16 mouse cellular contexts compared by ENCODE assay signal in genomic region chr9:22712743-22713142, GRCm38 (mm10).
DNase-seq lines count a peak whose midpoint lies in the region; ATAC-seq and TF ChIP-seq lines count a peak whose summit lies in the region.
"Had no signal": no experiment of that assay in that cellular context is flagged by ENCODE, and none has a peak within 500 bp of the region (broad histone marks: within the 10 kb centered on the region; RNA-seq: fewer than 3 reads in every experiment).

No protein-coding gene starts in this region.

- WGBS in forebrain, embryonic 13.5 days: 71% methylated on average over 3 of the region's 3 CpGs
- WGBS in forebrain, embryonic 16.5 days: 61% methylated on average over 3 of the region's 3 CpGs
- 58% methylated on average over 3 of the region's 3 CpGs for WGBS in hindbrain, embryonic 15.5 days
- WGBS in hindbrain, embryonic 10.5 days: 79% methylated on average over 3 of the region's 3 CpGs
- 49% methylated on average over 3 of the region's 3 CpGs for WGBS in lung, embryonic 16.5 days
- 67% methylated on average over 3 of the region's 3 CpGs for WGBS in lung, adult 2 months
- 56% methylated on average over 3 of the region's 3 CpGs for WGBS in liver, postnatal 0 days (ENCODE audit: insufficient replicate concordance)

- TF ChIP-seq RAD21 in MEL (IDR thresholded peaks at IDR 0.05; ENCODE audit: low read depth, low read length): no peak

- H3K4me2 ChIP-seq in forebrain, embryonic 13.5 days: no peak overlapping the region
- H3K4me2 ChIP-seq in forebrain, embryonic 16.5 days (ENCODE audit: low read length): no peak overlapping the region
- H3K4me2 ChIP-seq in hindbrain, embryonic 15.5 days: no peak overlapping the region
- no peak overlapping the region for H3K4me2 ChIP-seq in lung, embryonic 16.5 days (ENCODE audit: low read depth, low read length)
- no peak overlapping the region for H3K4me2 ChIP-seq in liver, postnatal 0 days (ENCODE audit: low read depth, low read length)
- H3K4me2 ChIP-seq: kidney, embryonic 15.5 days; limb, embryonic 13.5 days; neural tube, embryonic 15.5 days had no signal

- H3K36me3 ChIP-seq in forebrain, embryonic 13.5 days (ENCODE audit: poor library complexity, severe bottlenecking): no peaks in the 10 kb centered on the region
- no peaks in the 10 kb centered on the region for H3K36me3 ChIP-seq in forebrain, embryonic 16.5 days (ENCODE audit: control insufficient read depth, insufficient read depth)
- no peaks in the 10 kb centered on the region for H3K36me3 ChIP-seq in hindbrain, embryonic 15.5 days
- H3K36me3 ChIP-seq in hindbrain, embryonic 10.5 days: no peaks in the 10 kb centered on the region
- H3K36me3 ChIP-seq in lung, embryonic 16.5 days (ENCODE audit: control insufficient read depth, insufficient read depth, low read length): no peaks in the 10 kb centered on the region
- H3K36me3 ChIP-seq in MEL (ENCODE audit: control insufficient read depth in 1 of 2, insufficient read depth in 2 of 2, low read length in 2 of 2): peaks cover 0 to 5% of the 10 kb centered on the region in 2 experiments; a peak in 2 of 4 replicates
- H3K36me3 ChIP-seq in liver, postnatal 0 days (replicated peaks; ENCODE audit: insufficient read depth, low read length): no peaks in the 10 kb centered on the region
- H3K36me3 ChIP-seq: kidney, embryonic 15.5 days; limb, embryonic 13.5 days; neural tube, embryonic 15.5 days had no signal

- H3K27ac ChIP-seq in forebrain, embryonic 13.5 days: no peak overlapping the region
- no peak overlapping the region for H3K27ac ChIP-seq in forebrain, embryonic 16.5 days (ENCODE audit: low read length)
- H3K27ac ChIP-seq in hindbrain, embryonic 15.5 days (replicated peaks): no peak overlapping the region
- no peak overlapping the region for H3K27ac ChIP-seq in hindbrain, embryonic 10.5 days
- H3K27ac ChIP-seq in lung, embryonic 16.5 days (ENCODE audit: low read length): peak overlapping the region; percentile 11; the same call in 1 of the 2 replicates
- no peak overlapping the region for H3K27ac ChIP-seq in MEL (ENCODE audit: control insufficient read depth, low read depth, low read length)
- H3K27ac ChIP-seq in liver, postnatal 0 days (ENCODE audit: low read depth): no peak overlapping the region
- H3K27ac ChIP-seq: kidney, embryonic 15.5 days; limb, embryonic 13.5 days; liver, embryonic 14.5 days; neural tube, embryonic 15.5 days had no signal

- ATAC-seq in forebrain, embryonic 13.5 days: 0 out of 2 replicates have a peak, but pooled peaks have one; percentile 20
- no peak for ATAC-seq in forebrain, embryonic 16.5 days
- ATAC-seq in hindbrain, embryonic 15.5 days (ENCODE audit: low FRiP score, low read depth): peak; percentile 68; the same call in 1 of the 2 replicates
- ATAC-seq in lung, embryonic 16.5 days (ENCODE audit: low read depth): peak; percentile 79
- no peak for ATAC-seq in liver, postnatal 0 days
- ATAC-seq: intestine, embryonic 16.5 days had no signal

- no peak overlapping the region for H3K9ac ChIP-seq in forebrain, embryonic 13.5 days
- no peak overlapping the region for H3K9ac ChIP-seq in forebrain, embryonic 16.5 days (replicated peaks; ENCODE audit: low read depth, low read length)
- H3K9ac ChIP-seq in hindbrain, embryonic 15.5 days: no peak overlapping the region
- no peak overlapping the region for H3K9ac ChIP-seq in lung, embryonic 16.5 days (ENCODE audit: low read length)
- no peak overlapping the region for H3K9ac ChIP-seq in MEL (ENCODE audit: control insufficient read depth, low read depth, low read length, poor library complexity, severe bottlenecking)
- no peak overlapping the region for H3K9ac ChIP-seq in liver, postnatal 0 days (replicated peaks)
- H3K9ac ChIP-seq: kidney, embryonic 15.5 days; limb, embryonic 13.5 days; liver, embryonic 14.5 days; neural tube, embryonic 15.5 days had no signal

- H3K27me3 ChIP-seq in forebrain, embryonic 13.5 days: no peaks in the 10 kb centered on the region
- no peaks in the 10 kb centered on the region for H3K27me3 ChIP-seq in forebrain, embryonic 16.5 days (replicated peaks; ENCODE audit: control insufficient read depth, insufficient read depth, low read length)
- no peaks in the 10 kb centered on the region for H3K27me3 ChIP-seq in hindbrain, embryonic 15.5 days
- H3K27me3 ChIP-seq in hindbrain, embryonic 10.5 days (ENCODE audit: insufficient read depth, poor library complexity, severe bottlenecking): no peaks in the 10 kb centered on the region
- no peaks in the 10 kb centered on the region for H3K27me3 ChIP-seq in lung, embryonic 16.5 days (ENCODE audit: control insufficient read depth, insufficient read depth, low read depth, low read length)
- H3K27me3 ChIP-seq in MEL (ENCODE audit: control insufficient read depth in 1 of 2, insufficient read depth in 2 of 2, low read length in 2 of 2): no peaks in the 10 kb centered on the region
- H3K27me3 ChIP-seq in liver, postnatal 0 days (ENCODE audit: insufficient read depth, low read length): no peaks in the 10 kb centered on the region
- H3K27me3 ChIP-seq: CH12.LX; kidney, embryonic 15.5 days; neural tube, embryonic 15.5 days had no signal

- TF ChIP-seq EP300 in MEL (IDR thresholded peaks at IDR 0.05; ENCODE audit: low read depth in 1 of 2, low read length in 2 of 2): no peak
- TF ChIP-seq EP300 in liver, postnatal 0 days (IDR thresholded peaks at IDR 0.05; ENCODE audit: low read depth): no peak

- no peak for TF ChIP-seq CTCF in lung, adult 2 months (IDR thresholded peaks at IDR 0.05; ENCODE audit: insufficient read depth, low read length)
- no peak for TF ChIP-seq CTCF in MEL (IDR thresholded peaks at IDR 0.05 in 2 of 3, conservative IDR thresholded peaks at IDR 0.05 in 1 of 3; ENCODE audit: control insufficient read depth in 1 of 3, insufficient read depth in 1 of 3, low read depth in 2 of 3, low read length in 3 of 3, poor library complexity in 1 of 3, severe bottlenecking in 1 of 3)
- TF ChIP-seq CTCF in liver, postnatal 0 days (IDR thresholded peaks at IDR 0.05; ENCODE audit: low read depth): no peak

- H3K79me2 ChIP-seq in MEL (ENCODE audit: control insufficient read depth, insufficient read depth, low read length, poor library complexity): no peaks in the 10 kb centered on the region

- no peak for DNase-seq in hindbrain, embryonic 10.5 days (ENCODE audit: low spot score)
- no peak for DNase-seq in lung, adult 2 months
- no peak for DNase-seq in MEL (ENCODE audit: low read depth, low spot score)
- DNase-seq in liver, postnatal 0 days: no peak
- DNase-seq: cerebellum, adult 11 months had no signal

- H3K4me3 ChIP-seq in forebrain, embryonic 13.5 days: no peak overlapping the region
- no peak overlapping the region for H3K4me3 ChIP-seq in forebrain, embryonic 16.5 days (replicated peaks; ENCODE audit: low read length)
- no peak overlapping the region for H3K4me3 ChIP-seq in hindbrain, embryonic 15.5 days
- no peak overlapping the region for H3K4me3 ChIP-seq in hindbrain, embryonic 10.5 days
- no peak overlapping the region for H3K4me3 ChIP-seq in lung, embryonic 16.5 days (ENCODE audit: low read length)
- H3K4me3 ChIP-seq in lung, adult 2 months (replicated peaks; ENCODE audit: extremely low read depth, low read depth, low read length): no peak overlapping the region
- H3K4me3 ChIP-seq in MEL (ENCODE audit: control insufficient read depth in 1 of 2, insufficient read depth in 1 of 2, low read depth in 2 of 2, low read length in 2 of 2): no peak overlapping the region
- no peak overlapping the region for H3K4me3 ChIP-seq in liver, postnatal 0 days (ENCODE audit: low read depth, low read length)
- H3K4me3 ChIP-seq: kidney, embryonic 15.5 days; limb, embryonic 13.5 days; megakaryocyte, embryonic 14.5 days; neural tube, embryonic 15.5 days had no signal

- H3K9me3 ChIP-seq in forebrain, embryonic 13.5 days (replicated peaks): no peaks in the 10 kb centered on the region
- no peaks in the 10 kb centered on the region for H3K9me3 ChIP-seq in forebrain, embryonic 16.5 days (ENCODE audit: control insufficient read depth, low read length)
- no peaks in the 10 kb centered on the region for H3K9me3 ChIP-seq in hindbrain, embryonic 15.5 days
- no peaks in the 10 kb centered on the region for H3K9me3 ChIP-seq in hindbrain, embryonic 10.5 days
- H3K9me3 ChIP-seq in lung, embryonic 16.5 days (ENCODE audit: control insufficient read depth, low read length): no peaks in the 10 kb centered on the region
- H3K9me3 ChIP-seq in MEL (replicated peaks; ENCODE audit: insufficient read depth, low read length): no peaks in the 10 kb centered on the region
- no peaks in the 10 kb centered on the region for H3K9me3 ChIP-seq in liver, postnatal 0 days (ENCODE audit: low read length)
- H3K9me3 ChIP-seq: kidney, embryonic 15.5 days; limb, embryonic 13.5 days; megakaryocyte, embryonic 14.5 days; neural tube, embryonic 15.5 days had no signal

- peaks cover 23% of the 10 kb centered on the region for H3K4me1 ChIP-seq in forebrain, embryonic 13.5 days
- peaks cover 6% of the 10 kb centered on the region for H3K4me1 ChIP-seq in forebrain, embryonic 16.5 days (replicated peaks; ENCODE audit: control insufficient read depth, insufficient read depth, low read length)
- no peaks in the 10 kb centered on the region for H3K4me1 ChIP-seq in hindbrain, embryonic 15.5 days (replicated peaks)
- peaks cover 16% of the 10 kb centered on the region for H3K4me1 ChIP-seq in hindbrain, embryonic 10.5 days (replicated peaks)
- peaks cover 18% of the 10 kb centered on the region; the same call in 1 of the 2 replicates for H3K4me1 ChIP-seq in lung, embryonic 16.5 days (replicated peaks; ENCODE audit: control insufficient read depth, insufficient read depth, low read length)
- peaks cover 3% of the 10 kb centered on the region for H3K4me1 ChIP-seq in lung, adult 2 months (ENCODE audit: control insufficient read depth, insufficient read depth, low read length)
- H3K4me1 ChIP-seq in MEL (ENCODE audit: control insufficient read depth in 1 of 2, insufficient read depth in 2 of 2, low read length in 2 of 2): peaks cover 5 to 9% of the 10 kb centered on the region in 2 experiments
- no peaks in the 10 kb centered on the region for H3K4me1 ChIP-seq in liver, postnatal 0 days (ENCODE audit: insufficient read depth)
- H3K4me1 ChIP-seq: kidney, embryonic 15.5 days; neural tube, embryonic 15.5 days had no signal

- TF ChIP-seq POLR2A in lung, adult 2 months (IDR thresholded peaks at IDR 0.05; ENCODE audit: borderline replicate concordance, extremely low read depth, low read depth, low read length): no peak
- TF ChIP-seq POLR2A in MEL (IDR thresholded peaks at IDR 0.05; ENCODE audit: control insufficient read depth in 1 of 2, insufficient read depth in 1 of 2, low read depth in 1 of 2, low read length in 2 of 2, poor library complexity in 1 of 2): no peak

TF ChIP-seq in MEL, 35 proteins besides CTCF, POLR2A, EP300 and RAD21:
- TF ChIP-seq ZKSCAN1 (IDR thresholded peaks at IDR 0.05; ENCODE audit: low read depth, low read length) (peak; percentile 26; the same call in 1 of the 2 replicates), MAFK (IDR thresholded peaks at IDR 0.05; ENCODE audit: borderline replicate concordance, low read depth, low read length) (no peak)

Comparison
In these comparisons a context has a peak if more than half of its experiments do, and no peak if none do; other contexts are left out.
1. ATAC-seq: peak in forebrain, embryonic 13.5 days (single experiment), hindbrain, embryonic 15.5 days (single experiment) and lung, embryonic 16.5 days (single experiment); none in forebrain, embryonic 16.5 days (single experiment) and liver, postnatal 0 days (single experiment).